Mouse (Mus musculus) limb, embryonic 14.5 days (tissue): Measurements from ENCODE around the gene Armc10. TPM values are rescaled to one million over a fixed set of nuclear protein-coding genes. Genes with fewer than 3 reads are reported as not detected.

Experiments
- ATAC-seq: fragments of 200-750 bp; cut with Nextera tagmentation; 2 replicates; pipeline ENCODE4 v1.8.0; 2017; ENCODE audit warnings: low read depth, moderate number of reproducible peaks, moderate TSS enrichment; ENCODE audit not compliant: low FRiP score
- DNase-seq: peaks from one replicate; pipeline ENCODE4 v3.0.0-alpha.2; 2015; ENCODE audit warnings: low spot score
- H3K27ac ChIP-seq: fragments of 300-500 bp; sonication (generic); replicated peaks from 2 replicates; pipeline ENCODE4 v1.5.1; 2014; ENCODE audit warnings: low read depth, mild to moderate bottlenecking, low read length, moderate library complexity, mixed read lengths
- H3K27me3 ChIP-seq: fragments of 300-500 bp; sonication (generic); 2 replicates; pipeline ENCODE4 v1.6.1; 2014; ENCODE audit warnings: low read length, mixed read lengths; ENCODE audit not compliant: control insufficient read depth, insufficient read depth
- H3K36me3 ChIP-seq: fragments of 300-500 bp; sonication (generic); 2 replicates; pipeline ENCODE4 v1.6.1; 2014; ENCODE audit warnings: mild to moderate bottlenecking, low read length, moderate library complexity, mixed read lengths; ENCODE audit not compliant: control insufficient read depth, insufficient read depth
- H3K4me1 ChIP-seq: fragments of 300-500 bp; sonication (generic); 2 replicates; pipeline ENCODE4 v1.6.1; 2014; ENCODE audit warnings: antibody characterized with exemption, low read length, mixed read lengths; ENCODE audit not compliant: control insufficient read depth, insufficient read depth
- H3K4me2 ChIP-seq: fragments of 300-500 bp; sonication (generic); replicated peaks from 2 replicates; pipeline ENCODE4 v1.6.1; 2014; ENCODE audit warnings: low read depth, mild to moderate bottlenecking, low read length, moderate library complexity; ENCODE audit not compliant: severe bottlenecking
- H3K4me3 ChIP-seq: fragments of 300-500 bp; sonication (generic); replicated peaks from 2 replicates; pipeline ENCODE4 v1.5.1; 2014; ENCODE audit warnings: low read length
- H3K9ac ChIP-seq: fragments of 300-500 bp; sonication (generic); 2 replicates; pipeline ENCODE4 v1.6.1; 2014; ENCODE audit warnings: mild to moderate bottlenecking, low read depth, low read length, moderate library complexity; ENCODE audit not compliant: severe bottlenecking
- H3K9me3 ChIP-seq: fragments of 300-500 bp; sonication (generic); 2 replicates; pipeline ENCODE4 v1.6.1; 2016; ENCODE audit warnings: low read length; ENCODE audit not compliant: control insufficient read depth
- POLR2A ChIP-seq: fragments of 200-500 bp; IDR thresholded peaks from 2 replicates; pipeline ENCODE4 v1.8.0; 2012; ENCODE audit warnings: inconsistent platforms, mild to moderate bottlenecking, moderate library complexity, borderline replicate concordance; ENCODE audit not compliant: insufficient read depth, insufficient read length; ENCODE audit errors: extremely low read depth
- WGBS: fragments of 180-500 bp; shearing (Covaris S2); extraction: QIAGEN DNeasy Blood & Tissue Kit; methylation state at CpG from one replicate; pipeline ENCODE4 v1.1.7; 2014; 5-methylcytosine and 5-hydroxymethylcytosine counted together
- polyA plus RNA-seq, 2 experiments: library from polyadenylated mRNA; depleted of rRNA in 1 of 2; stranded (reverse) in 1 of 2; unstranded in 1 of 2; fragments of >200 nt; fragmentation: Nextera tagmentation in 1 of 2; extraction: Ambion mirVana in 1 of 2; gene quantifications; 2 replicates each; pipeline versions ENCODE4 v1.2.1 to v1.2.3; 2012 to 2014

The Armc10 gene
- polyA plus RNA-seq, 2 experiments = 44.4 to 56.0 TPM

DNA sequence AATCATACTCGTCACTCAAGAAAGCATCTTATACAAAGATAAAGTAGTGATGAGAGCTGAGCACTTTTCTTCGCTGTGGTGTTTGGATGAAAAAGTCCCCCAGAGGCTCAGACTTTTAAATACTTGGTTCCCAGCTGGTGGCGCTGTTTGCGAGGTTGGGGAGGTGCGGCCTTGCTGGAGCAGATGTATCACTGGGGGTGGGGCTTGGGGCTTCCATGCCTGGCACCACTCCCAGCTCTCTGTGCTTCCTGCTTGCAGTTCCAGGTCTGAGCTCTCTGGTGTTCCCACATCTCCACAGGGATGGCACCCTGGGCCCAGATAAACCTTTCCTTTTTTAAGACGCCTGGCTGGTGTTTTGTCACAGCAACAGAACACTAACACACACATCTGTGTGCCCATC, 32.3 kb downstream of the Armc10 start:
- Histone ChIP-seq H3K4me2 (no peak overlapping the region), H3K36me3 (peaks cover 5% of the 10 kb centered on the region; the same call in 1 of the 2 replicates), H3K9me3 (no peaks in the 10 kb centered on the region), H3K4me3 (no peak overlapping the region), H3K27ac (no peak overlapping the region), H3K9ac (no peak overlapping the region), H3K4me1 (0 out of 2 replicates have a peak, but pooled peaks cover 2% of the 10 kb centered on the region), H3K27me3 (no peaks in the 10 kb centered on the region)
- DNase-seq = no peak
- TF ChIP-seq POLR2A = no peak
- ATAC-seq = no peak
- WGBS = 85% methylated on average over 6 of the region's 6 CpGs

- H3K4me3 ChIP-seq = no peak overlapping the region
- no peaks in the 10 kb centered on the region for H3K9me3 ChIP-seq
- H3K9ac ChIP-seq = no peak overlapping the region
- no peak overlapping the region for H3K27ac ChIP-seq
- peaks cover 8% of the 10 kb centered on the region; the same call in 1 of the 2 replicates for H3K36me3 ChIP-seq
- WGBS = 93% methylated on average over 9 of the region's 9 CpGs
- H3K27me3 ChIP-seq = no peaks in the 10 kb centered on the region
- no peak for DNase-seq
- TF ChIP-seq POLR2A = no peak
- ATAC-seq = no peak
- no peak overlapping the region for H3K4me2 ChIP-seq
- 0 out of 2 replicates have a peak, but pooled peaks cover under 1% of the 10 kb centered on the region for H3K4me1 ChIP-seq
Observed at GRCm38 (mm10) chr5:21678363-21678762, 32.8 kb downstream of the Armc10 start.

GRCm38 (mm10) chr5:21680029-21680428, 34.4 kb downstream of the Armc10 start:
- H3K4me2 ChIP-seq = no peak overlapping the region
- WGBS = 77% methylated on average over 4 of the region's 4 CpGs
- no peak for TF ChIP-seq POLR2A
- no peaks in the 10 kb centered on the region for H3K27me3 ChIP-seq
- H3K36me3 ChIP-seq = peaks cover 8% of the 10 kb centered on the region; the same call in 1 of the 2 replicates
- no peak overlapping the region for H3K9ac ChIP-seq
- ATAC-seq (no peak), DNase-seq (no peak)
- no peak overlapping the region for H3K27ac ChIP-seq
- H3K4me3 ChIP-seq = no peak overlapping the region
- no peaks in the 10 kb centered on the region for H3K4me1 ChIP-seq
- H3K9me3 ChIP-seq = no peaks in the 10 kb centered on the region

DNA sequence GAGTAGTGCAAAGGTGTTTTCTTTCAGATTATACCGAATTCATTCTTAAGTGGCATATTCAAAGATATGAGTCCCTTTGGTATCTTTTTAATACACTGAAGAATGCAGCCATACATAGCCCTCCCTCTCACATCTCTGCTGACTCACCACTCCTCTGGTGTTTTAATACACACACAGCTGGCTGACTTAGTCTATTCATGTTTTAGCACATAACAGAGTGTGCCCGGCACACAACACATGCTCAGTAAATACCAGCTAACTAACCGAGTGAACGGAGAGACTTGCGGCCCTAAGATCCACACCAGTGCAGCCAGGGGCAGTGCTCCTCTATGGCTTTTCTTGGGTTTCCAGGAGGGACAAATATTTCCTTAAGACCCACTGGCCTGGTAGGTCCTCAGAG, 35.3 kb downstream of the Armc10 start:
- WGBS = 73% methylated on average over 5 of the region's 5 CpGs
- no peaks in the 10 kb centered on the region for H3K9me3 ChIP-seq
- no peak for DNase-seq
- H3K27ac ChIP-seq = no peak overlapping the region
- no peaks in the 10 kb centered on the region for H3K27me3 ChIP-seq
- no peak overlapping the region for H3K9ac ChIP-seq
- no peak for ATAC-seq
- H3K36me3 ChIP-seq = 0 out of 2 replicates have a peak, but pooled peaks cover 3% of the 10 kb centered on the region
- H3K4me1 ChIP-seq = no peaks in the 10 kb centered on the region
- H3K4me2 ChIP-seq = no peak overlapping the region
- no peak overlapping the region for H3K4me3 ChIP-seq
- TF ChIP-seq POLR2A = no peak

- ATAC-seq (no peak), DNase-seq (no peak)
- 0 out of 2 replicates have a peak, but pooled peaks cover 3% of the 10 kb centered on the region for H3K36me3 ChIP-seq
- no peaks in the 10 kb centered on the region for H3K27me3 ChIP-seq
- no peaks in the 10 kb centered on the region for H3K4me1 ChIP-seq
- no peak overlapping the region for H3K4me2 ChIP-seq
- no peak overlapping the region for H3K27ac ChIP-seq
- 89% methylated on average over 9 of the region's 9 CpGs for WGBS
- H3K9me3 ChIP-seq = no peaks in the 10 kb centered on the region
- no peak overlapping the region for H3K9ac ChIP-seq
- TF ChIP-seq POLR2A = no peak
- no peak overlapping the region for H3K4me3 ChIP-seq
Observed at GRCm38 (mm10) chr5:21683811-21684210, 38.2 kb downstream of the Armc10 start.

- H3K36me3 ChIP-seq = 0 out of 2 replicates have a peak, but pooled peaks cover 3% of the 10 kb centered on the region
- H3K27ac ChIP-seq = no peak overlapping the region
- H3K27me3 ChIP-seq = no peaks in the 10 kb centered on the region
- H3K4me2 ChIP-seq = no peak overlapping the region
- H3K9ac ChIP-seq = no peak overlapping the region
- no peak for DNase-seq
- H3K4me3 ChIP-seq = no peak overlapping the region
- WGBS = 73% methylated on average over 10 of the region's 10 CpGs
- no peaks in the 10 kb centered on the region for H3K4me1 ChIP-seq
- no peaks in the 10 kb centered on the region for H3K9me3 ChIP-seq
- ATAC-seq = no peak
- no peak for TF ChIP-seq POLR2A
Observed at GRCm38 (mm10) chr5:21685001-21685400, 39.4 kb downstream of the Armc10 start.
